Mouse (Mus musculus) liver, adult 2 months (tissue): Measurements from ENCODE around the gene Mfn2. TPM values are rescaled to one million over a fixed set of nuclear protein-coding genes. Genes with fewer than 3 reads are reported as not detected.

Experiments
- DNase-seq: peaks from one replicate; pipeline ENCODE4 v3.0.0-alpha.2; 2011; ENCODE audit warnings: low read depth, low spot score; ENCODE audit errors: extremely low read depth
- H3K27ac ChIP-seq: fragments of 200-500 bp; replicated peaks from 2 replicates; pipeline ENCODE4 v1.5.1; 2012; ENCODE audit warnings: low read depth, mild to moderate bottlenecking, control low read depth, inconsistent platforms, low read length; ENCODE audit not compliant: insufficient read depth
- H3K27me3 ChIP-seq: fragments of 200-500 bp; 2 replicates; pipeline ENCODE4 v1.6.1; 2012; ENCODE audit warnings: mild to moderate bottlenecking, moderate library complexity, low read length, inconsistent platforms; ENCODE audit not compliant: control insufficient read depth, insufficient read depth
- H3K36me3 ChIP-seq: fragments of 200-500 bp; 2 replicates; pipeline ENCODE4 v1.6.1; 2012; ENCODE audit warnings: low read length, inconsistent platforms; ENCODE audit not compliant: control insufficient read depth, insufficient read depth
- H3K4me1 ChIP-seq: fragments of 200-500 bp; 2 replicates; pipeline ENCODE4 v1.6.1; 2011; ENCODE audit warnings: low read length; ENCODE audit not compliant: control insufficient read depth, insufficient read depth
- H3K4me3 ChIP-seq: fragments of 200-500 bp; 2 replicates; pipeline ENCODE4 v1.5.1; 2011; ENCODE audit warnings: low read depth, mild to moderate bottlenecking, control low read depth, low read length, moderate library complexity; ENCODE audit not compliant: insufficient read depth
- H3K79me2 ChIP-seq: fragments of 200-500 bp; 2 replicates; pipeline ENCODE4 v1.6.1; 2012; ENCODE audit warnings: inconsistent platforms, mild to moderate bottlenecking, low read length, moderate library complexity; ENCODE audit not compliant: control insufficient read depth, insufficient read depth
- H3K9ac ChIP-seq: fragments of 200-500 bp; 2 replicates; pipeline ENCODE4 v1.6.1; 2012; ENCODE audit warnings: low read depth, mild to moderate bottlenecking, control low read depth, inconsistent platforms, low read length
- CTCF ChIP-seq: fragments of 200-500 bp; IDR thresholded peaks from 2 replicates; pipeline ENCODE4 v1.5.1; 2011; ENCODE audit warnings: low read depth, low read length, control low read depth
- POLR2A ChIP-seq: fragments of 200-500 bp; IDR thresholded peaks from 2 replicates; pipeline ENCODE4 v1.6.1; 2011; ENCODE audit warnings: low read length, control low read depth; ENCODE audit not compliant: insufficient read depth; ENCODE audit errors: extremely low read depth
- WGBS: fragments of 180-500 bp; shearing (Covaris S2); methylation state at CpG from one replicate; pipeline ENCODE4 v1.1.7; 2018; 5-methylcytosine and 5-hydroxymethylcytosine counted together
- polyA plus RNA-seq: library from polyadenylated mRNA; depleted of rRNA; stranded (reverse); fragments of >200 nt; gene quantifications from 2 replicates; pipeline ENCODE4 v1.2.3, GENCODE M21; 2012
- total RNA-seq: library from RNA; depleted of rRNA; stranded (reverse); fragments of >200 nt; gene quantifications from 2 replicates; pipeline ENCODE4 v1.2.3, GENCODE M21; 2014

The Mfn2 gene
- total and polyA plus RNA-seq, 2 experiments = 36.6 to 49.4 TPM

- H3K9ac ChIP-seq = no peak overlapping the region
- TF ChIP-seq CTCF (no peak), POLR2A (no peak)
- H3K36me3 ChIP-seq = peaks cover 3% of the 10 kb centered on the region; the same call in 1 of the 2 replicates
- DNase-seq = no peak
- no peak overlapping the region for H3K27ac ChIP-seq
- WGBS = 97% methylated on average over 9 of the region's 9 CpGs
- no peak overlapping the region for H3K4me3 ChIP-seq
- peaks cover 3% of the 10 kb centered on the region; the same call in 1 of the 2 replicates for H3K79me2 ChIP-seq
- no peaks in the 10 kb centered on the region for H3K27me3 ChIP-seq
- peaks cover 15% of the 10 kb centered on the region for H3K4me1 ChIP-seq
Measured at GRCm38 (mm10) chr4:147866056-147866455, 38.4 kb downstream of the Mfn2 start.

GRCm38 (mm10) chr4:147865651-147866050 is 38.9 kb downstream of the Mfn2 start:
- H3K36me3 ChIP-seq = peaks cover 4% of the 10 kb centered on the region; the same call in 1 of the 2 replicates
- no peak for DNase-seq
- H3K27ac ChIP-seq = no peak overlapping the region
- 96% methylated on average over 6 of the region's 6 CpGs for WGBS
- H3K4me3 ChIP-seq = no peak overlapping the region
- H3K27me3 ChIP-seq = no peaks in the 10 kb centered on the region
- peaks cover 15% of the 10 kb centered on the region for H3K4me1 ChIP-seq
- H3K9ac ChIP-seq = no peak overlapping the region
- H3K79me2 ChIP-seq = peaks cover 3% of the 10 kb centered on the region; the same call in 1 of the 2 replicates
- no peak for TF ChIP-seq POLR2A
- TF ChIP-seq CTCF = no peak

GRCm38 (mm10) chr4:147862051-147862450 is 42.5 kb downstream of the Mfn2 start:
- no peak overlapping the region for H3K4me3 ChIP-seq
- H3K79me2 ChIP-seq = no peaks in the 10 kb centered on the region
- H3K9ac ChIP-seq = no peak overlapping the region
- H3K36me3 ChIP-seq = peaks cover 4% of the 10 kb centered on the region; the same call in 1 of the 2 replicates
- H3K27me3 ChIP-seq = no peaks in the 10 kb centered on the region
- no peaks in the 10 kb centered on the region for H3K4me1 ChIP-seq
- WGBS = 92% methylated on average over 3 of the region's 3 CpGs
- no peak overlapping the region for H3K27ac ChIP-seq
- TF ChIP-seq CTCF = no peak
- DNase-seq = no peak

- WGBS = 84% methylated on average over 2 of the region's 2 CpGs
- H3K4me3 ChIP-seq = no peak overlapping the region
- H3K27me3 ChIP-seq = no peaks in the 10 kb centered on the region
- TF ChIP-seq POLR2A (no peak), CTCF (no peak)
- no peaks in the 10 kb centered on the region for H3K36me3 ChIP-seq
- DNase-seq = no peak
- H3K4me1 ChIP-seq = peaks cover 7% of the 10 kb centered on the region
- peaks cover 7% of the 10 kb centered on the region; the same call in 1 of the 2 replicates for H3K79me2 ChIP-seq
- H3K9ac ChIP-seq = no peak overlapping the region
- H3K27ac ChIP-seq = no peak overlapping the region
Measured at GRCm38 (mm10) chr4:147850776-147851175, 53.7 kb downstream of the Mfn2 start.

GRCm38 (mm10) chr4:147848584-147848991 is 55.9 kb downstream of the Mfn2 start:
- WGBS = 0% methylated on average over 4 of the region's 4 CpGs
- peak overlapping the region; percentile 68 for H3K9ac ChIP-seq
- no peaks in the 10 kb centered on the region; the same call in 1 of the 2 replicates for H3K36me3 ChIP-seq
- peak overlapping the region; percentile 73 for H3K27ac ChIP-seq
- peaks cover 11% of the 10 kb centered on the region; the same call in 1 of the 2 replicates for H3K79me2 ChIP-seq
- peak overlapping the region; percentile 92 for H3K4me3 ChIP-seq
- TF ChIP-seq POLR2A (no peak), CTCF (no peak)
- H3K27me3 ChIP-seq = no peaks in the 10 kb centered on the region
- peaks cover 7% of the 10 kb centered on the region for H3K4me1 ChIP-seq
- no peak for DNase-seq

GRCm38 (mm10) chr4:147847614-147848583 is 56.6 kb downstream of the Mfn2 start, which contains the start of gene Zfp933:
Zfp933 (minus strand) TSS chr4:147848366.
- peaks cover 7% of the 10 kb centered on the region for H3K4me1 ChIP-seq
- peak; percentile 92 for DNase-seq
- H3K27ac ChIP-seq = peak within 1 kb of the TSS; percentile 73
- peaks cover 14% of the 10 kb centered on the region; the same call in 1 of the 2 replicates for H3K79me2 ChIP-seq
- no peaks in the 10 kb centered on the region for H3K27me3 ChIP-seq
- H3K36me3 ChIP-seq = no peaks in the 10 kb centered on the region; the same call in 1 of the 2 replicates
- no peak for TF ChIP-seq CTCF
- TF ChIP-seq POLR2A = no peak
- WGBS = under 1% methylated on average over 23 of the region's 23 CpGs
- peak within 1 kb of the TSS; percentile 92 for H3K4me3 ChIP-seq
- peak within 1 kb of the TSS; percentile 84 for H3K9ac ChIP-seq
